Mouse (Mus musculus) C2C12 (cell line): ENCODE measurements at regions not wholly inside any gene's neighbourhood (a gene's known extent, or its start where the extent isn't known, plus 50 kb on each side); places are given as distances from the start of the nearest gene placed in this dataset.

Experiments
- H3K27me3 ChIP-seq: one replicate; pipeline ENCODE4 v1.6.1; 2011; ENCODE audit not compliant: control insufficient read depth, insufficient read depth, insufficient read length
- H3K36me3 ChIP-seq: one replicate; pipeline ENCODE4 v1.6.1; 2011; ENCODE audit not compliant: control insufficient read depth, insufficient read depth
- H3K4me3 ChIP-seq: one replicate; pipeline ENCODE4 v1.5.1; 2011; ENCODE audit warnings: mild to moderate bottlenecking, control low read depth; ENCODE audit not compliant: poor library complexity, insufficient read depth, severe bottlenecking
- H3K79me2 ChIP-seq: one replicate; pipeline ENCODE4 v1.6.1; 2011; ENCODE audit not compliant: control insufficient read depth, insufficient read depth
- H3K79me3 ChIP-seq: one replicate; pipeline ENCODE4 v1.6.1; 2011; ENCODE audit warnings: low read depth, control low read depth
- H3ac ChIP-seq: one replicate; pipeline ENCODE3; 2011; ENCODE audit warnings: low read depth; ENCODE audit not compliant: control insufficient read depth, insufficient read length
- CEBPB ChIP-seq: IDR thresholded peaks from one replicate; pipeline ENCODE4 v1.6.1; 2011; ENCODE audit warnings: low read depth, mild to moderate bottlenecking, control low read depth, moderate library complexity
- CTCF ChIP-seq: IDR thresholded peaks from one replicate; pipeline ENCODE4 v1.5.1; 2011; ENCODE audit not compliant: control insufficient read depth, insufficient read depth, insufficient read length
- FOSL1 ChIP-seq: IDR thresholded peaks from one replicate; pipeline ENCODE4 v1.8.0; 2011; ENCODE audit warnings: mild to moderate bottlenecking, low read length; ENCODE audit not compliant: poor library complexity, insufficient read depth, severe bottlenecking
- MAX ChIP-seq: IDR thresholded peaks from one replicate; pipeline ENCODE4 v1.6.1; 2011; ENCODE audit warnings: mild to moderate bottlenecking, control low read depth
- MYOD1 ChIP-seq: IDR thresholded peaks from one replicate; pipeline ENCODE4 v1.6.1; 2011; ENCODE audit warnings: low read depth; ENCODE audit not compliant: control insufficient read depth, insufficient read length
- MYOG ChIP-seq: IDR thresholded peaks from one replicate; pipeline ENCODE4 v1.6.1; 2011; ENCODE audit not compliant: control insufficient read depth, insufficient read length; ENCODE audit errors: extremely low read depth
- USF1 ChIP-seq: IDR thresholded peaks from one replicate; pipeline ENCODE4 v1.6.1; 2011; ENCODE audit warnings: low read depth, mild to moderate bottlenecking, control low read depth, moderate library complexity

DNA sequence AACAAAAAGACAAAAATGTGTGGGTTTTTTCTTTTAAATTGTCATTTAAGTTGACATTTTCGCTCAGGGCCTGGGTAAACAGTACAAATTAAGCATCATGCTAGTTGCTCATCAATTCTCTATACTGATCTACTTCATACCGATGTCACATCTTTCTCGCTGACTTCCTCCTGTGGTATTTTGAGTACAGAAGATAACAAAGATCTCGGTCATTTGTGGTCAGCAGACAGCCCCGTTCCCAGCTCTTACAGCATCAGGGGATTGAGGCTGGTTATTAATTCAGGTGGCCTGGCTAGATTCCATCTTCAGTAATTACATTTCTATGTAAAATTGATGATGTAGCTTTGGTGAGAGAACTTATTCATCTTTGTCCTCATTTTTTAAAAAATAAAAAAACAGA lies 483.6 kb upstream of the Gm11114 start:
- no peak overlapping the region for H3ac ChIP-seq
- no peaks in the 10 kb centered on the region for H3K36me3 ChIP-seq
- no peaks in the 10 kb centered on the region for H3K79me3 ChIP-seq
- no peak for TF ChIP-seq CEBPB
- no peak for TF ChIP-seq USF1
- TF ChIP-seq CTCF: no peak
- no peak for TF ChIP-seq MAX
- TF ChIP-seq MYOD1: no peak
- no peak for TF ChIP-seq MYOG
- no peak for TF ChIP-seq FOSL1
- H3K79me2 ChIP-seq: no peaks in the 10 kb centered on the region
- H3K27me3 ChIP-seq: no peaks in the 10 kb centered on the region
- no peak overlapping the region for H3K4me3 ChIP-seq

DNA sequence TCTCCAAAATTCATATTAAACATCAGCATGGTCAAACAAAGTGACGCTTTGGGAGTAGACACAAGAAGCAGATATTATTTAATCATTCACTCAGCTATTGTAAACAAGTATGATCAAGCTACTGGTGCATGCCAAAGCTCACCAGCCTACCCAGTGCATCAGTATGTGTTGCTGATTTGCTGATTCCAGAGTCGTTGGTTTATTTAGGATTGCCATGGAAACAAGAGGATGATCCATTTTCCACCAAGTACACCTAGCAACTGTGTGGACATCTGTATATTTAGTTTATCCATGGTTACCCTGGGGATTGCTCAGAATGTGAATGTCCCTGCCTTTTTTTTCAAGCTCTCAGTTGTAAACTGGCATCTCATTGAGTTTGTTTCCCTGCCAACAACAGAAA lies 481.9 kb upstream of the Gm11114 start:
- no peak for TF ChIP-seq MYOD1
- no peak for TF ChIP-seq CTCF
- no peak for TF ChIP-seq MAX
- no peak for TF ChIP-seq USF1
- TF ChIP-seq MYOG: no peak
- no peak for TF ChIP-seq FOSL1
- no peak for TF ChIP-seq CEBPB
- no peak overlapping the region for H3K4me3 ChIP-seq
- no peaks in the 10 kb centered on the region for H3K27me3 ChIP-seq
- no peak overlapping the region for H3ac ChIP-seq
- no peaks in the 10 kb centered on the region for H3K36me3 ChIP-seq
- no peaks in the 10 kb centered on the region for H3K79me2 ChIP-seq
- H3K79me3 ChIP-seq: no peaks in the 10 kb centered on the region

DNA sequence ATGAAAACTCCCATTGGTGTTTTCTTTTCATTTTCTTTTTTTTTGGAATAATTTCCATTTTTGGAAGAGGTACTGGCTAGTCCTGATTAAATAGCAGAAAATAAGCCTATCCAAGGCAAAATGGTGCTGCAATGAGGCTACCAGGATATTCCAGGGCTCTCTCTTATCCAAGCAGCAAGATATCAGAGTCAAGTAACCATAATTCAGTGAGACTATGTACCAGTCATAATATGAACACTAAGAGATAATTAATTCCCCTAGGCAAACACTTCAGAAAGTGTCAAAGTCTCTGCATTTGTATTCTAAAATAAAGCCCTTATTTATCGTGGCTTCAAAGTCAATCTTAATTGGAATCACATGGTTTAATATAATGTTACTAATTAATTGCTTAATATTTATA lies 475.1 kb upstream of the Gm11114 start:
- H3K4me3 ChIP-seq: no peak overlapping the region
- H3K27me3 ChIP-seq: no peaks in the 10 kb centered on the region
- TF ChIP-seq CTCF (no peak), USF1 (no peak), MYOG (no peak), MYOD1 (no peak)
- no peaks in the 10 kb centered on the region for H3K79me3 ChIP-seq
- no peaks in the 10 kb centered on the region for H3K36me3 ChIP-seq
- H3ac ChIP-seq: no peak overlapping the region
- no peaks in the 10 kb centered on the region for H3K79me2 ChIP-seq

DNA sequence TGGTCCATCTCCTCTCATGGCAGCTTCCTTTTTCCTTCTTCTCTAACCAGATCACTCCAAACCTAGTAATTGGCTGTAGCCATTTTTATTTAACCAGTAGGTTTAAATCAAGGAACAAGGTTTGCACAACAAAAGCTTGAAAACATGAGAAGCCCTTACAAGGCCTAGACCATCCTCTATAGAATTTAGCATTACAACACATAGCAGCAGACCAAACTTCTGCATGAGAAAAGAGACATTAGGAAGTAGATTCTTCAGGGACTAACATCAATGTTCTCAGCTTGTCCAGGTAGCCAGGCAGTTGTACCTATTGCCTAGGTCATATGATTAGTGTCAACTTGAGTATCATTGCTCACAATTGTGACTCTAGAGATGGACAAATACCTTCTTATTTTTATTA lies 468.6 kb upstream of the Gm11114 start:
- Histone ChIP-seq H3ac (no peak overlapping the region), H3K79me3 (no peaks in the 10 kb centered on the region), H3K4me3 (no peak overlapping the region), H3K27me3 (no peaks in the 10 kb centered on the region), H3K36me3 (no peaks in the 10 kb centered on the region), H3K79me2 (no peaks in the 10 kb centered on the region)
- TF ChIP-seq MAX: no peak
- no peak for TF ChIP-seq MYOG
- no peak for TF ChIP-seq CTCF
- TF ChIP-seq USF1: no peak
- no peak for TF ChIP-seq FOSL1
- no peak for TF ChIP-seq CEBPB

DNA sequence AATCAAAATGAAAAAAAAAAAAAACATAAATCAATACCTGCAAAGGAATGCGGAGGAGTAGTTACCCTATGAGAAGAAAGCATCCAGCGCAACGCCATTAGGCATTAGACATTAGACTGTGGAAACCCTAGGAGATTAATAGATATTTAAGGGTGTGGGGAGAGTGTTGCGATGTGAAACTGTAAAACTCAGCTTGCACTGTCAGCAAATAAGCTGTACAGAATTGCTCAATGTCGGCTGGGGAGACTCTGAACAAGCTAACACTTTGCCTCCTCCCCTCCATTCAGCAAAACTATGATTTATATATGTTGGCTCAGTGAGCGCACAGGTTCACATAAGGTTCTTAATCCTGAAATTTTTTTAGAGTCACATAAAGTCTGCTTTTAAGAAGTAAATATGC lies 451.0 kb upstream of the Gm11114 start:
- H3K36me3 ChIP-seq: no peaks in the 10 kb centered on the region
- H3K79me2 ChIP-seq: no peaks in the 10 kb centered on the region

DNA sequence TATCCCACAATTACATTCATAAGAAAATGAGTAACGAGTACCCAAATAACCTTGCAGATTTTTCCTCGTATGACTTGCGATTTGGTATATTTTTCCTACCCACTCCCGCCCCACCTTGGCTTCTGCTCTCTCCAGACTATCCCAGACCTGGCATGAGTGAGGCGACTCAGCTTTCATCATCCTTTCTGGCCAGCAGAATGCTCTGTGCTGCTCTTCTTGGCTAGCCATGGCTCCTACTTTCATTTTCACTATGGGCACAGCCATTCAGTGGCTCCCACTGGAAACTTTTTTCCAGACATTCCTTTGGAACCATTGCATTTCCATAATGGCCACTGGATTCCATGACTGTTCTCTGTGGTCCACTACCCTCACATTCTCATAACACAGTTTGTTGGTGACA lies 449.1 kb upstream of the Gm11114 start:
- no peak overlapping the region for H3K4me3 ChIP-seq
- H3K79me3 ChIP-seq: no peaks in the 10 kb centered on the region
- TF ChIP-seq MYOD1: no peak
- no peaks in the 10 kb centered on the region for H3K27me3 ChIP-seq
- no peak overlapping the region for H3ac ChIP-seq
- H3K36me3 ChIP-seq: no peaks in the 10 kb centered on the region
- H3K79me2 ChIP-seq: no peaks in the 10 kb centered on the region

More for the DNA sequence above, 451.0 kb upstream of the Gm11114 start:
- H3K27me3 ChIP-seq: no peaks in the 10 kb centered on the region
- no peak overlapping the region for H3K4me3 ChIP-seq
- no peak overlapping the region for H3ac ChIP-seq
- TF ChIP-seq CTCF (no peak), USF1 (no peak), FOSL1 (no peak), MYOD1 (no peak), CEBPB (no peak), MAX (no peak), MYOG (no peak)
- no peaks in the 10 kb centered on the region for H3K79me3 ChIP-seq
